Mouse (Mus musculus) G1E (cell line): ENCODE data around the gene Tspan9.

Source experiments
- CTCF ChIP-seq: IDR thresholded peaks from 2 replicates; pipeline ENCODE4 v1.5.1; 2012; ENCODE audit warnings: low read depth, low read length, inconsistent platforms, mixed read lengths
- GATA1 ChIP-seq: IDR thresholded peaks from 2 replicates; pipeline ENCODE4 v1.6.1; 2012; ENCODE audit warnings: borderline replicate concordance, low read length, inconsistent platforms, mixed read lengths
- GATA2 ChIP-seq: IDR thresholded peaks from 2 replicates; pipeline ENCODE4 v1.6.1; 2012; ENCODE audit warnings: low read depth, low read length, inconsistent platforms, borderline replicate concordance
- POLR2AphosphoS5 ChIP-seq: IDR thresholded peaks from 2 replicates; pipeline ENCODE4 v1.6.1; 2012; ENCODE audit warnings: low read depth, low read length, inconsistent platforms; ENCODE audit not compliant: insufficient replicate concordance
- TAL1 ChIP-seq: conservative IDR thresholded peaks from 2 replicates; pipeline ENCODE4 v1.6.1; 2012; ENCODE audit warnings: low read depth, low read length, inconsistent platforms, mixed read lengths

DNA sequence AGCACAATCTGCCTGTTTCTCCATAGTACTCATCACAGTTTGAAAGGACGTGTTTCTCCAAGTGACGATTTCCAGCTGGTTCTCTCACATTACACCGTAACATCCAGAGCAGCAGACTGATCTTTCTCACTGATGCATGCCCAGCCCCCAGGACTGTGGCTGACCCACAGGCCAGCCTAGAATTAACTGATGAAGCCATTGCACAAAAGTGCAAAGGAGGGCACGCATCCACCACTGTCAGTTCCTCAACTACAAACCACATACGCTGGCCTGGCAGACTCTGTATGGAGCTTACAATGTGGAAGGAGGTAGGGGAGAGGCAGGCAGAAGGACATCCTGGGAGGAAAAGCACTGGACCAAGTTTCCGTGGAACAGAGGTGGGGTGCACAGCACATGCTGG lies 101.6 kb downstream of the Tspan9 start:
- TF ChIP-seq CTCF, result no peak
- TF ChIP-seq GATA1, result no peak
- no peak for TF ChIP-seq POLR2AphosphoS5
- TF ChIP-seq GATA2, result no peak
- TF ChIP-seq TAL1, result no peak
